Mouse (Mus musculus) ES-CJ7 (cell line): ENCODE data around the gene Tmem45a2.
"Not testable (repeated sequence)": the region's sequence is repeated elsewhere in the genome, so short reads cannot be mapped to it uniquely, and the experiment has no call there.

Source experiments
- DNase-seq: peaks from one replicate; pipeline ENCODE4 v3.0.0; 2011; ENCODE audit warnings: low read depth, low spot score

The Tmem45a2 gene

GRCm38 (mm10) chr16:57071132-57071639 lies at the start of gene Tmem45a2:
TSS of gene Tmem45a2 (minus strand) at chr16:57071372.
- DNase-seq = no peak

GRCm38 (mm10) chr16:57117562-57117961 lies 46.4 kb upstream of the Tmem45a2 start:
- no peak for DNase-seq

- peak; percentile 41 for DNase-seq
Observed at GRCm38 (mm10) chr16:57116066-57116465, 44.9 kb upstream of the Tmem45a2 start.

GRCm38 (mm10) chr16:57106185-57106960 lies 35.2 kb upstream of the Tmem45a2 start:
- DNase-seq = no peak

- DNase-seq = no peak
Observed at GRCm38 (mm10) chr16:57101174-57101573, 30.0 kb upstream of the Tmem45a2 start.

GRCm38 (mm10) chr16:57099572-57100237 lies 28.5 kb upstream of the Tmem45a2 start:
- DNase-seq = no peak

- no peak for DNase-seq
Observed at GRCm38 (mm10) chr16:57098468-57099144, 27.4 kb upstream of the Tmem45a2 start.

GRCm38 (mm10) chr16:57092911-57093605 lies 21.9 kb upstream of the Tmem45a2 start:
- no peak for DNase-seq

GRCm38 (mm10) chr16:57092460-57092859 lies 21.3 kb upstream of the Tmem45a2 start:
- peak; percentile 47 for DNase-seq

- no peak for DNase-seq
Observed at GRCm38 (mm10) chr16:57079577-57079976, 8.4 kb upstream of the Tmem45a2 start.

- no peak for DNase-seq
Observed at GRCm38 (mm10) chr16:57075986-57076385, 4.8 kb upstream of the Tmem45a2 start.

- no peak for DNase-seq
Observed at GRCm38 (mm10) chr16:57062045-57062444, 9.1 kb downstream of the Tmem45a2 start.

- no peak for DNase-seq
Observed at GRCm38 (mm10) chr16:57056995-57057394, 14.2 kb downstream of the Tmem45a2 start.

- DNase-seq = no peak
Observed at GRCm38 (mm10) chr16:57049974-57050373, 21.2 kb downstream of the Tmem45a2 start.

GRCm38 (mm10) chr16:57038600-57038999 lies 32.6 kb downstream of the Tmem45a2 start:
- DNase-seq = no peak

- no peak for DNase-seq
Observed at GRCm38 (mm10) chr16:57030150-57030885, 40.9 kb downstream of the Tmem45a2 start.

- DNase-seq = not testable (repeated sequence)
Observed at GRCm38 (mm10) chr16:56998283-56998682, 72.9 kb downstream of the Tmem45a2 start.
